Mouse (Mus musculus) gastrocnemius, postnatal 25 days (tissue): ENCODE results near the gene Scfd2. TPM values are rescaled to one million over a fixed set of nuclear protein-coding genes. Genes with fewer than 3 reads are reported as not detected.

Experiments
- DNase-seq: peaks from one replicate; pipeline ENCODE4 v3.0.0; 2022
- total RNA-seq, 2 experiments: library from RNA; stranded (reverse); gene quantifications; 1 replicate in 1 of 2; 2 replicates in 1 of 2; pipeline ENCODE4 v1.2.3; 2021

The Scfd2 gene
- total RNA-seq, 2 experiments from 2014 or later: 9.5 to 11.7 TPM

DNA sequence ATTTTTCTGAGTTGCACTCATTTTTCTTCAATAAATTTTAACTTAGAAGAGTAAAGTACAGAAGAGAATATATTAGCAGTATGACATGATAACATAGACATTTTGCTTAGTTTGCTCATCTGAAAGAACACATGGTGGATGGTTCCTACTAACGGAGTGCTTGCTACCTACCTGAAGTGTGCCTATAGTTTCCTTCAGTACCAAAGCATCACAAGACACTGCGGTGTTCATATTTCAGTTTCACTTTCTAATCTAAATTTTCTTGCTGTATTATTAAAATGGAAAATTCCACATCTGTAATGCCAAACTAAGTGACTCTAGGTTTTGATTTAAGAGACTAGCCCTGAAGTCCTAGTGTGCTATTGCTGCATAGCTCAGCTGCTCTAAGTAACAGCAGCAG is 74.8 kb downstream of the Scfd2 start:
- DNase-seq: no peak

DNA sequence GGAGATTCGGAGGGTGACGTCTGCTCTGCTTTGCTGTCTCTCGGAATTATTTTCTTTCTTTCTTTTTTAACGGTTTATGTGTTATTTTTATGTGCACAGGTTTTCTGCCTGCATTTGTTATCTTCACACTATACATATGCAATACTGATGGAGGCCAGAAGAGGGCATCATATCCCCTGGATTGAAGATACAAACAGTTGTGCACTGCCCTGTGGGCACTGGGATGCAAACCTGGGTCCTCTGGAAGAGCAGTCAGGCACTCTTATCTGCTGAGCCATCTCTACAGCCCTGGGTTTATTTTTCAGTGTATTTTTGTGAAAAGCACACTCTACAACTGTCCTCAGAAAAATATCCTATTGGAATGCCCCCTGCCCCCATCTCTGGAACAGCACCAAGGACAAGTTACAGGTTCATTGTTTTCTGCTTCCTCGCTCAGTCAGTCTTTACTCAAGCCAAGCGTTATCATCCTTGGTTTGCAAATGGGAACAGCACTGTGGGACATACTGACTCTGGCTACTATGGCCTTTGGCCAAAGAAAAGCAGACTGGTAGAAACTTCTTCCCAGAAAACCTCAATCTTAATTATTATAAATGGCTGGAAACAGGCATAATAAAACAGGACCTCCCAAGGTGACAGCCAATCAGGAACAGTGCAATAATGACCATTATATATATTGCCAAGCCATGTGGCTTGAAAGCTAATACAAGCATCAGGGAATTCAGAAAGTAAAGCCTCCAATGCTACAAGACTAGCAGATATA is 75.9 kb downstream of the Scfd2 start:
- no peak for DNase-seq

DNA sequence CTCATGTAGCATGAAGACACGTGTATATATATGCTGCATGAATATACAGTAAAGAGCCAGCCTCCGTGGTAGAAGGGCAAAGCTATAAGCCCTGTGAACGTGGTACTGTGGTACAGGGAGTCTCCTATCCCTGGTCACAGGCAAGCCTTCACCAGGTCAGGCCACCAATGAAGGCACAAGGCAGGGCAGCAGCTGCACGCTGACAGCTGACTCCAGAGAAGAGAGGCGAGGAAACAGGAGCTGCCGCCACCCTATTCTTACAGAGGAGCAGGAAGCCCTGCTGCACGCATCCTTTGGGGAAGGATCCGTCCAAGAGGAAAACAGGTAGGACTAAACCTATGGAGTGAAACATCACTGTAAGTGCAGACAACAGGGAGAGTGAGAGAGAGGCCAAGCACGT is 76.5 kb downstream of the Scfd2 start:
- no peak for DNase-seq

- DNase-seq: no peak
These were observed 80.6 kb downstream of the Scfd2 start for GRCm38 (mm10) chr5:74450977-74451376.

- DNase-seq: no peak
These were observed 83.8 kb downstream of the Scfd2 start for GRCm38 (mm10) chr5:74447517-74448334.

GRCm38 (mm10) chr5:74445861-74446260 is 85.7 kb downstream of the Scfd2 start:
- no peak for DNase-seq

DNA sequence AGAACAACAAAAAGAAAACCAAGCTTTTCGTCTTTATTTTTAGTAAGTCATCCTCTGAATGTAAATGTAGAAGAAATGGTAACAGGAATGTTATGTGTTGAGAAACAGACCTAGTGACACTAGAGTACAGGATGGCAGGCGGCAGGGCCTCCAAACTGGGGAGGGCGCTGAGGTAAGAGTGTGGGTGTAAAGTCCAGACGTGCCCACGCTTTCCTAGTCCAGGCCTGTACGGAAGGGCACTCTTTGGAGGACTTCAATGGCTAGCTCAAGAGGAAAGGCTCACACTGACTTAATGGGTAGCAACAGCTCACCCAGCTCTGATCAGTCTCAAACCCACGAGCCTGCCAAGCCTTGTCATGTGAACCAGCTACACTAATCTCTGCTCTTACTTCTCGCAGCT is 93.2 kb downstream of the Scfd2 start:
- no peak for DNase-seq

GRCm38 (mm10) chr5:74433580-74434147 is 97.9 kb downstream of the Scfd2 start:
- peak; percentile 30 for DNase-seq

GRCm38 (mm10) chr5:74432879-74433539 is 98.5 kb downstream of the Scfd2 start:
- DNase-seq: no peak

- no peak for DNase-seq
These were observed 110.9 kb downstream of the Scfd2 start for GRCm38 (mm10) chr5:74420615-74421132.

GRCm38 (mm10) chr5:74412557-74412956 is 119.0 kb downstream of the Scfd2 start:
- DNase-seq: no peak

- DNase-seq: no peak
These were observed 126.7 kb downstream of the Scfd2 start for GRCm38 (mm10) chr5:74404887-74405286.

GRCm38 (mm10) chr5:74404083-74404482 is 127.5 kb downstream of the Scfd2 start:
- no peak for DNase-seq

- DNase-seq: no peak
These were observed 128.9 kb downstream of the Scfd2 start for GRCm38 (mm10) chr5:74402626-74403025.

DNA sequence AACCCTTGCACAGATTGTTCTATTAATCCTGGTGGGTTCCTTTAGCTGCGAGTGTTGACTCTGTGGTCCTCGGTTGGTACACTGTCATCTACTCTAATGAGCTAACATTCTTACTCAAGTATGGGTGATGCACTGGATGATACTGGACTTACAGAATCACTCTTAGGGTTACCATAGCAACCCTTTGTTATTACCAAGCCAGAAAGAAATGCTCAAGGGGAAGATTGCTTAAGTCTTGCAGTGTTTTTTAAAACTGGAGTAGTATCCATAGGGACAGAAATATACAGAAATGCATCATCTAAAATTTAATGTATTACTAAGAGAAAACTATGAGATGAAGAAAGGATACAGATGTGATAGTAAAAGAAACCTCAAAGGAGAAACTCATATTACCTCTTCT is 139.8 kb downstream of the Scfd2 start:
- no peak for DNase-seq

- no peak for DNase-seq
These were observed 140.2 kb downstream of the Scfd2 start for GRCm38 (mm10) chr5:74391346-74391745.

DNA sequence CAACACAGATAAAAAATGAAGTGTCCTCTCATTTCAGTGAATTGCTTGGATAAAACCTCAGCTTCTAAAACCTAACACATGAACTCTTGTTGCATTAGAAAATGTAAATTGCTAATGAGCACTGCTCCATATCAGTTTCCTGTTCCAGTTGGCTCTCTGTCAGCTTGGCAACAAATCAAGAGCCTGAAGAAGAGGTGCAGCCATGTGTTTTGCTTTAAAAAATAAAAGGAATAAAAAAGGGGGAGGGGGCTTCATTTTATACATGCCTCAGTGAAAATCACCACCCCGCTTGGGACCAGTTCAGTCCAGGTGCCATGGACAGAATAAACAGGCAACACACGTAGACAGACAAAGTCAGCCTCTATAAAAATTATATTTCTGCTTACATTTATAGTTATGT is 142.7 kb downstream of the Scfd2 start:
- no peak for DNase-seq

DNA sequence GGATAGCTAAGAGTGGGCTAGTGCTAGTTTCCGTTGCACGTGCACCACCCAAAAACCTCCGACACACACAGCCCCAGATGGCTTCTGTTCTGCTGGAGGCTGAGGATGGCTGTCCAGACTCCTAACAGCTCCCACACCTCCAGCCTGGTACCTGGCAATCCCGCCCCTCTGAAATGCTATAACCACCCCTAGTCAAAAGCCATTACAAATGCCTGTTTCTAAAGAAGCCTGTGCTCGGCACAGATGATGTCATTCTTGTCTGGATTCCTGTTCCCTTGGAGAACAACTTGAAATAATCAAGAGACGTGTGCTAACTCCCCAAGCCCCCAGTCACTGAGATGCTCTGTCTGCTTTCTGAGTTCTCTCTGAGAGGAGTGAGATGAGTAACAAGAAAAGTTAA is 143.5 kb downstream of the Scfd2 start:
- DNase-seq: peak; percentile 13

- DNase-seq: peak; percentile 68
These were observed 144.2 kb downstream of the Scfd2 start for GRCm38 (mm10) chr5:74387143-74387886.

- DNase-seq: no peak
These were observed 151.5 kb downstream of the Scfd2 start for GRCm38 (mm10) chr5:74380045-74380444.

GRCm38 (mm10) chr5:74366710-74367101 is 164.9 kb downstream of the Scfd2 start:
- DNase-seq: no peak
